Mouse (Mus musculus): Measurements from ENCODE around the gene Galm.

Gene Galm

DNA sequence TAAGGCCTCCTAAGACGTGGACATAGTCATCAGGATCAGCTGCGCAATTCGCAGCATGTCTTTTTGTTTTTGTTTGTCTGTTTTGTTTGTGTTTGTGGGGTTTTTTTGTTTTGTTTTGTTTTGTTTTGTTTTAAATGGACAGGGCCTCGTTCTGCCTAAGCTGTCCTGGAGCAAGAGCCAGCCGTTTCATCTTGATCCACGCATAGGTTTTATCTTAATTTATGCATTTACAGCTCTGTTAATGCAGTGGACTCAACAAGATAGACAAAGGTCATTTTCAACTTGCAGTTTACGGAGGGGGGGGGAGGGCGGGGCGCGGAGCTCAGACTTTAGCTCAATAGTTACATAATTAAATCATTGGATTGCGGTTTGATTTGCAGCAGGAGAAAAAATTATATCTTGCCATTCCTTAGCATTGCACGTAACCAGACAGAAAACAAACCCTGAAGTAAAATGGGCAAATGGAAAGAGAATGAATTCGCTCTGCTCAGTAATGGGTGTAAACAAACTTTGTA is 1.3 kb downstream of the Galm start:
- DNase-seq (ENCODE audit: low spot score in 2 of 2) = no peak

DNA sequence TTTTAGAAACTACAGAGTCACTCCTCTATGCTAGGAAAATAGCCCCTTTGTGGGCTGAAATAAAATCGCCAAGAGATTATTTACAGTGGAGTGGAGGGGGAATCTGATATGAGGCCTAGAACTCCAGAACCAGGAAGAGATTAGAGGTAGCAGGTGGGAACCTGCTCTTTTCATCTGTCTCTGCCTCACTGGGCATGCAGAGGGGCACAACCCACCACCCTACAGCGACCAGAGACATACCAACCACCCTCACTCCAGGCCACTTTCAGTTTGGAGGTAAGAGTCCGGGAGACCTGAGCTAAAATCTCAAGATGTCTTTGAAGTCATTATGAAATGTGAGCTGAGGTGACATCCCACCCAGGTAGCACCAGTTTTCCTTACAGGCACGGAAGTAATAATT is 2.1 kb downstream of the Galm start:
- no peak for DNase-seq (ENCODE audit: low spot score in 2 of 2)

DNA sequence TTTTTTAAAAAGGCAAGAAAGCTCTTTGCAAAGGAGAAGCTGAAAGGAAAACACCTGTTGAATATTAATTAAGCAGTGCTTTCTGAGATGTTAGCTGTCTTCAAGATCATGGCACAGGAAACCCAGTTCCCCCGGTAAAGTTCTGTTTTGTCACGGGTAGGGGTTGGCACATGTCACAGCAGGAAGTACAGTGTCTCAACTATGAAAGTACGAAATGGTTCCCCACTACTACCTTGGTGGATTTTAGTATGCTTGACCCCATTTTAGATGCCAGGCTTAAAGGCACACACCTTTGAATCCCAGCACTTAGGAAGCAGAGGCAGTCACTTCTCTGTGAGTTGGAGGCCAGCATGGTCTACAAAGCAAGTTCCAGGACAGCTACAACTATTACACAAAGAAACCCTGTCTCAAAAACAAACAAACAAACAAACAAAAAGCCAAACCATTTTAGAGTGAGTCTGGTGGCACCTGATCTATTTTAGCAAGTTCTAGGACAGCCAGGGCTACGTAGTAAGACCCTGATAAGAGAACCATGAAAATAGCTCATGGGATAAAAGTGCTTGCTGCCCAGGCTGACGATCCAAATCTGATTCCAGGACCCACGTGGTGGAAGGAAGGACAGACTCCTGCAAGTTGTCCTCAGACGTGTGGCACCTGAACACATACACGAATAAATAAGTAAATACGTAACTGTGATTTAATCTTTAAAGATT is 3.6 kb downstream of the Galm start:
- no peak for DNase-seq (ENCODE audit: low spot score in 2 of 2)

DNA sequence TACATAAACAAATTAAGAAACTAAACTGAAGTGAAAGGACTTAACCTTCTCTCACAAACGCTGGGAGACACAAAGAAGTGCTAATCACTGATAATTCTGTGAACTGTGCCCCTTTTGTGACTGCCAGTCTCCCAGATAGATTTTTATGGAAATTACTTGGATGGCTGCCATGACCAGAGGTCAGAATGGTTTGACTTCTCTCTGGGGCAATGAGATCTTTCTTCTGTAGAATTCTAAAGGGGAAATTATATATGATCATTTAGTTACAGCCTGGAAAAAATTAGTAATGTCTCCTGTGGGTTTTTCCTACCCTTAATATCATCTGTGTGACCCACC is 4.1 kb downstream of the Galm start:
- DNase-seq (ENCODE audit: low spot score in 2 of 2) = no peak

DNA sequence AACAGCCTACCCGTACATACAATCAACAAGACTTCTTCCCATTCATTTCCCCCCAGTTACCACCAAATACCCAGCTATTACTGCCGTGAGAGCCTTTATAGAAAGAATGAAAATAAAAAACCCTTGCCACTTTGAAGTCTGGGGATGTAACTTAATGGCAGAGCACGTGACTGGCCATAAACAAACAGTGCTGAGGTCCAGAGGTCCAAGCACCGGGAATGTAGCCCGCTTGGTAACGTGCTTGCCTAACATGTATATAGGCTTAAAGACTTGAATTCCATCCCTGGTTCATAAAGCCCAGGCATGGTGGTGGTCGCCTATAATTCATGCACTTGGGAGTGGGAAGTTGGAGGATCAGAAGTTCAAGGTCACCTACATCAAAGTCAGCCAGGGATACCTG is 4.6 kb downstream of the Galm start:
- no peak for DNase-seq (ENCODE audit: low spot score in 2 of 2)

DNA sequence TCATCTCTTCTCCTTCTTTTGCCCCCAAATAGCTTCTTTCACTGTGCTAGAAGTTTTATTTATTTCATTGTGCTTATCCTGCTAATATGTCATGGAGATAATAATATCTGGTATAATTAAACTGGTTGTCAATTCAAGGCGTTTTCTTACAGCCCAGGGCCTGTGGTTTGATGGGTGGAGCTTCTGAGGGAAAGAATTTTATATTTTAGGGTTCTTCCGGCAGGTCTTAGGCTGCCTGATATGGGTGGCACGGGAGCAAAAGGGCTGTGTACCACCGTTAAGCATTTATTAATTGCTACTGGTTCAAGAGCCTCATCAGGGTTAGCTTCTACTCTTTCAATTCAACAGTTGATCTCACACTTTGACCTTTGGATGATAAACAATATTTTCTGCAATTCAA is 5.2 kb downstream of the Galm start:
- DNase-seq (ENCODE audit: low spot score in 2 of 2) = no peak

DNA sequence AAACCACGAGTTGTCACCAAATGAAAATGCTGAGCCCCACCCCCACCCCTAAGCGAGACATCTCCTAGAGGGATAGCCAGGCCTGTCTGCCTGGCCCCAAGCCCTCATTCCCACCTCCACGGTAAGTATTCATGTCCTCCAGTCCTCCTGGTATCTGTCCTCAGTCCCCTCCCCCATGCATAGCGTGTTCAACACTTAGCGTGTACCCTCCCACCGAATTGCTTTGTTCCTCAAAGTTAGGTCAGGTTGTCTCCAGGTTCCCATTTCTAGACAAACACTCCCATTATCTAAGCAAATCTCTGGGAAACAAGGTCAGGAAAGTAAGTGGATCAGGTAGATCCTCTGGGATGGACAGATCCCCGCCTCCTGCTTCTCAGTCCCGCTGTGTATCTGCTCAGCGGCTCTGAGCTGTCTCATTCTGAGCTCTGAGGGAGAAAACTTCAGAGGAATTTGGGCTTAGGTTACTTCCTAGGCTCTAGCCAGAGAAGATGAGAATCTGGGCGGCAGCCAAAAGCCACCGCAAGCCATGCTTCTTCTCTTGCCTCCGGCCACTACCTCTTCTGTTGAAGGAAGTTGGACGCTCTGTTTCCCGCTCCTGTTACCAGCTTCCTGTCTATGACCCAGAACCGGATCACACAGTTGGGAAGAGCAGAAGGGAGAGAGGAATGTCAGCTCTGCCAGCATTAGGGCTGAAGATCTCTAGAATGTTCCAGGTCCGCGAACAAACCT is 11.3 kb downstream of the Galm start:
- peak; percentile 24 to 67 for DNase-seq (ENCODE audit: low spot score in 2 of 2)

DNA sequence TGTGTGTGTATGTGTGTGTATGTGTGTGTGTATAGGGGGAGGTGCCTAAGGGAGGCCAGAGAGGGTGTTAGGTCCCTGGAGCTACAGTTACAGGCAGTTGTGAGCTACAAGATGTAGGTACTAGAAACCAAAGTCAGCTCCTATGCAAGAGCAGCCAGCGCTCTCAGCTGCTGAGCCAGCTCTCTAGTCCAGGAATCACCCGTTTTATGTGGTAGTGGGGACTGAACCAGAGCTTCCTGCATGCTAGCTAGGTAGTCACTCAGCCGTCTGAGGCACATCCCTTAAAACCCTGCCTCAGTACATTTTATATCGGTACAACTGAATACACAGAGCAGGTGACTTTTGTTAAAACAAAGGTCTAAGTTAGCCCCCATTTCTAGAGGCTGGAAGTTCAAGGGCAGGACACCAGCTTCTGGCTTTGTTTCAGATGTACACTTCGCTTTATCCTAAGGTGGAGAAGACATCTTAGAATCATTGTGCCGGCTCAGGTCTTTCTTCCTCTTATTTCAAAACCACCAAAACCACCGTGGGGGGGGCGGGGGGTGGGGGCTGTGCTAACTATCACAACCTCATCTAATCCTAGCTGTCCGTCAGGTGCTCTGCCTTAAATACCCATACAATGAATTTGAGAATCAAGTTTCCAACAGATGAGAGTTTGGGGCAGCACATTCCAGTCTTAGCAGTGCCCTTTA is 12.6 kb downstream of the Galm start:
- DNase-seq (ENCODE audit: low spot score in 2 of 2) = no peak

DNA sequence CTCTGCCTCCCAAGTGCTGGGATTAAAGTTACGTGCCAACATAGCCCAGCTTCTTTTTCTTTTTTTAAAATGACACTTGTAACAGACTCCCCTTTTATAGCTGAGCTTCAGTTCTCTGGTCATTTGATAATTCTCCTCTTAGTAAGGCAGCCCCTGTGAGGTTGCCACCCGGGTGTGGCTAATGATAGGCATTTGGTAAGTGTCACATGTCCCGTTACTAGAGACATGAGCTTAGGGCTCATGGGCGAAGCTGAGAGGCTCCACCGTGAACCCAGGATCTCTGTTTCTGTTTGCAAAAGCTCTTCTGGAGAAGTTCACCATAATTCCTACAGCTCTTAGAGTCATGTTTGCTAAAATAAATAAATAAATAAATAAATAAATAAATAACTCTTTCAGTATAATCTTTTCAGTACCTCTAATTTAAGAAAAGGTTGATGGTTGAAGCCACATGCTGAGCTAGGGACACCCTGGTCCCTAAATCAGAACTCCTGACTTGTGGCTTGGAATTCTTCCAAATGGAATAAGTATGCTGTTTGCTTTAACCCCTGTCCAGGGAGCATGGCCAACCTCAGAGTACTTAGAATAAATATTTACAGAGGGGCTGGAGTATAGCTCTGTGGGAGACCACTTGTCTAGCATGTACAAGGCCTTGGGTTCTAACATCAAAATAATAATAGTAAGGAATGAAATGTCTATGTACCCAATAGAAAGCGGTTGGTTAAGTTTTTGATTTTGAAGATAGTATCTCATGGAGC is 16.4 kb downstream of the Galm start:
- no peak for DNase-seq (ENCODE audit: low spot score in 2 of 2)

DNA sequence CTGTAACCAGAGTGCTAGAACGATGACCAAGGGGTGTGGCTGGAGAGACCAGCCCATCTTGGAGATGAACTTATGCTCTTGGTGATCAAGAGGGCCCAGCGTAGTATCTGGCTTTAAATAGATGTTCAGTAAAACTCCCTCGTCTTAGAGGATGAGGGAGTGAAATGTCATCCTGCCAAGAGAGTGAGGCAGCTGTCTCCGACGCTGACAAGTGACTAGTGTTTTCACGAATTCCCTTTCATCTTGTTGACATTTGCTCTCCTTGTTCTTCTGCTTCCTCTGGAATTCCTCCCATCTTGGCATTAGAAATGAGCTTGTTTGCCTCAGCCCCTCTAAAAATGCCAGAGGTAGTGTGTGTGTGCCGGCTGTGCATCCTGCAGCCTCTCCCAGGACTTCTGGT is 17.9 kb downstream of the Galm start:
- DNase-seq (ENCODE audit: low spot score in 2 of 2) = no peak

DNA sequence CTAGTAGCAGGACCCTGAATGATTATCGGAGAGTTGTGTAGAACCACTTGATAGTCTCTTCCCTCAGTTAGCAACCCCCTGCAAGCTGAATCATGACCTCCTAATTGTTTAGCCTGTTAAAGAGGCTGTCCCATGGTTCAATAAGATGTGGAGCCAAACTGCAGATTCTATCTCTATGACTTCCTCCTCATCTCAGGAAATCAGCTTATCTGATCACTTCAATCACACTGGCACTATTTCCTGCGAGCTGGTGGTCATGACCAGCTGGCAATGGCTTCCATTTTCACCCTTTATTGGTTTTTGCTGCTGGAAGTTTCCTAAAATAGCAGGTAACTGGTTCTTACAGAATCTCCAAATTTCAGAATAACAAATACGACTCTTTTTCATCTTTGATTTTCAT is 18.5 kb downstream of the Galm start:
- DNase-seq (ENCODE audit: low spot score in 2 of 2) = no peak

DNA sequence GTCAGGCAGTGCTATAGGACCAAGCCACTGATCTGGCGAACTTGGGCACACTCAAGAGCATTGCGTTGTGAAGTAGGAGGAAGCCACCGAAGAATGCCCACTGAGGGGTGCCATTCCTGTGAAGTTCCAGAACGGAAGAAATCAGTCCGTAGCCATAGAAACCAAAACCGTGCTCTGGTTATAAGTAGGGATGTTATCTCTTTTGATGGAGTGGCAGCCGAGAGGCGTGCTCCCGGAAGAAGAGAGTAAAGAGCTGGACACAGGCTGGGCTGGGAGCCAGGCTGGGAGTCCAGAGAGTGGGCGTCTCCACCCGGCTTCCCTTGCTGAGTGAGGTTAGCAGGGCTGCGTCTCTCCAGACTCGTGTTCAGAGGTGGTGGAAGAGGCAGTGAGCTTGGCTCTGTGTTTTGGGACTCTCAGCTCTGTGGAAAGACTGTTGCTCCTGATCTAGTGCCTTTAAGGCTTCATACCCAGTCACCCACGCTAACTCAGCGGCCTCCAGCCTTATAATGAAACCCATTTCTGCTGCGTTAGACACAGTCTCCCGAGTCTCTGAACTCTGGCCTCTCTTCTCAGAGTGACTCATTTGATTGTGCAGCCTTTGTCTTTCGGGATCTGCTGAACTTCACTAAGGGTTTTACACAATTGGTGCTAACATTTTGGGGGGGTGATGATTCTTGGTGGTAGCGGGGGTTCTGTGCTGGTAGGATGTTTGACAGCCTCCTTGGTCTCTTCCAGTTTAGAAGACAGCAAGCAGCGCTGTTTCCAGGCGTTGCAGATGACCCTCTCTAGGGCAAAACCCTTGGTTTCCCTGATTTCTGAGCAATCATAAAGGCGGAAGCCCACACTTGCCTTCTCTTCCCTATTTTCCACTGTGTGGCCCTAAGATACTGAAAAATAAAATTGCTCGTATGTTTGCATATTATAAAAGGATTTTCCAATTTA is 21.1 kb downstream of the Galm start:
- DNase-seq (ENCODE audit: low spot score in 2 of 2) = peak in 1 of 2 experiments; percentile 21

DNA sequence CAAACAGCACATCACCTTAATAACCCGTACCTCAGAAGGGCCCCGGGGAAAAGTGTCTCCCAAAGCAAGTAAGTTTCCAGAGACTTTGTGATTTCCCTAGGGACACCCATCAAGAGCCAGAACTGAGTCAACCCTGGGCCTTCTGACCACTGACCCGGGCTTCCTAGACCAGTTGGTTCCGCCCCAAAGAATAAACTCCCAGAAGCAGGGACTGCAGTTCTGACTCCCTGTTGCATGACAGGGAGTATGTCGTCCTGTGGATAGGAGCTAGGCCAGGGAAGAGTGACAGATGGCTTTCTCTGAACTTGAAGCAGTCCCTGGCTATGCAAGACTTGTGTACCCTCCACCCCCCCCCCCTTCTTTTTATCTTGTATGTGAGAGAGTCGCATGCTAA is 21.7 kb downstream of the Galm start:
- no peak for DNase-seq (ENCODE audit: low spot score in 2 of 2)

DNA sequence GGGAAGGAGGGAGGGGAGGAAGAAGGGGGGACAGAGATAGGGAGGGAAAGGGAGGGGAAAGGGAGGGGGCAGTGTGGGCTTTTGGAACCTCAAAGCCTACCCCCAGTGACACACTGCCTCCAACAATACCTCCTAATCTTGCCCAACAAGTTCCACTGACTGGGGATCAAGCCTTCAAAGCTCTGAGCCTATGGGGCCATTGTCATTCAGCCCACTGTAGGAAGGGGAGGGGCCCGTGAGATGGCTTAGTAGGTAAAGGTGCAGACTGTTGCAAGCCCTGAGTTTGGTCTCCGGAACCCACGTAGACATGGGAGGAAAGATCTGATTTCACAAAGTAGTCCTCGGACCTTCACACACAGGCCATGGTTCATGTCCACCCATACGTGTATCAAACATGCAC is 24.1 kb downstream of the Galm start:
- DNase-seq (ENCODE audit: low spot score in 2 of 2) = no peak

DNA sequence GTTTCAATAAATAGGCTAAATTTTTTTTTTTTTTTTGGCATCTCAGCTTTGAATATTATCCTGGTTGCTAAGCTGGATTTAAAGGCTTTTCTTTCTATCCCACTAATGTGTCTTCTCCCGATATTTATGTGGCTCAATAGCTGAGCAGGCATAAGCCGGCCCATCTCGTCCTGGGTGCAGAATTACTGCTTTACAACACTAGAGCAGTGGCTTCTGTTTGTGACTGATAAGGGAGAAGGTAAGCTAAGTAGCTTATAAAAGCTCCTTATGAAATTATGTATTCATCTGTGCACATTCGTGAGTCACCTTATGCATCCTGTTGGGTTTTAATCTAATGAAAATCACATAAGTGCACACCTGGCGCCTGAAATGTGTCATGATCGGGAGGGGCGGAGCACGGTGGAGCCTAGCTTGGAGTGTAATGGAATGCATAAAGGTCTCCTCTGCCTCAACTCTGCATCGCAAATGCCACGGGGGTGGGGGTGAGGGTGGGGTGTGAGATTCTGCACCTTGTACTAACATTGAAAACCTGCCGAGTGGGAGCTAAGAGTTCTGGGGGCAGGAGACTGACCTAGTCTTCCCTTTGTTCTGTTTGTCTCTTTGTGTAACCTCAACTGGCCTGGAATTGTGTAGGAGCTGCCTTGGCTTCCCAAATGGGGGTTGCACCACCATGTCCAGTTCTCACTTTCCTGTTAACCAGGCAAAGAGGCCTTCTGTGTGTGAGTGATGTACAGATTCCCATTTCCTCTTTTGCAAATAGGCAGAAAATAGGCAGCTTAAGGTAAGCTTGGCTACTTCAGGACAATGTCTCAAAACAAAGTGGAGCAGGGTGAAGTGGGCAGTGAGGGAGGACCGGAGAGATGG is 25.7 kb downstream of the Galm start:
- DNase-seq (ENCODE audit: low spot score in 2 of 2) = no peak

DNA sequence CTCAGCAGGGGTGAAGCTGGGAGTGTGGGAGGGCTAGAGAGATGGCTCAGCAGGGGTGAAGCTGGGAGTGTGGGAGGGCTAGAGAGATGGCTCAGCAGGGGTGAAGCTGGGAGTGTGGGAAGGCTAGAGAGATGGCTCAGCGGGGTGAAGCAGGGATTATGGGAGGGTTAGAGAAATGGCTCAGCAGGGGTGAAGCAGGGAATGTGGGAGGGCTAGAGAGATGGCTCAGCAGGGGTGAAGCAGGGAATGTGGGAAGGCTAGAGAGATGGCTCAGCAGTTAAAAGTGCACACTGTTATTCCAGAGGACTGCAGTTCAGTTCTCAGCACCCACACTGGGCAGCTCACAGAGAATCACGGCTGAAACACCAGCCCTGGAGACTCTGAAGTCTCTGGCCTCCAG is 26.4 kb downstream of the Galm start:
- DNase-seq (ENCODE audit: low spot score in 2 of 2) = no peak

DNA sequence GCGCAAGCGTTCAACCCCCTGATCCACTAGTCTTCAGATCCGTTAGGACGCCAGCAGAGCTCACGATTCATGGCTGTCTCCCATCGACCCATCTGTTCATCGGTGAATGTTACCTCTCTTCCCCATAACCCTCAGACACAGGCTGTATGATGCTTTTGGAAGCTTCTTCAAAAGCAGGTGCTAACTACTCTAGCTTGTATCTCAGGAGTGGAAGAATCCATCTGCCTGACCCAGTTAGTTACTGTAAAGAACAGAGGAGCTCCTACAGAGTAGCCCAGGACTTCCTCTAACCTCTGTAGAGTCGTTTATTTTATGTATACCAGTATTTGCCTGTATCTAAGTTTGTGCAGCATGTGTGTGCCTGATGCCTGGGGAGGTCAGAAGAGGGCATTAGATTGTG is 29.6 kb downstream of the Galm start:
- no peak for DNase-seq (ENCODE audit: low spot score in 2 of 2)

DNA sequence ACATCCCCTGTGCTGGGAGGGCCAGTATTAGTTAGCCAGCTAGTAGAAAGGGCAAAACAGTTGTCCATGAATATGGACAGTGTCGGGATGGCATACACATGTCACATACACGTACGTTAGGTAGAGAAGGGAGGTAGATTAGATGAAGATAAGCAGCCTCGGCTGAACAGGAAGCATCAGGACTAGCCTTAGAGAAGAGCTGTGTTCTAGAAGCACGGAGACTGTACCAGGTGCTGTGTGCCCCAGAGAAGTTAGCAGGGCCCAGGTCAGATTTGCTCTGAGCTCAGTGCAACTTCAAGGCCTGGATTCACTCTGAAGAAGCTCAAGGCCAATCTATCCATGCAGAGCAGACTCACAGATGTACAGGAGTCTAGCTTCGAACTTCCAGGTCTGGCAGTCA is 30.2 kb downstream of the Galm start:
- DNase-seq (ENCODE audit: low spot score in 2 of 2) = no peak

DNA sequence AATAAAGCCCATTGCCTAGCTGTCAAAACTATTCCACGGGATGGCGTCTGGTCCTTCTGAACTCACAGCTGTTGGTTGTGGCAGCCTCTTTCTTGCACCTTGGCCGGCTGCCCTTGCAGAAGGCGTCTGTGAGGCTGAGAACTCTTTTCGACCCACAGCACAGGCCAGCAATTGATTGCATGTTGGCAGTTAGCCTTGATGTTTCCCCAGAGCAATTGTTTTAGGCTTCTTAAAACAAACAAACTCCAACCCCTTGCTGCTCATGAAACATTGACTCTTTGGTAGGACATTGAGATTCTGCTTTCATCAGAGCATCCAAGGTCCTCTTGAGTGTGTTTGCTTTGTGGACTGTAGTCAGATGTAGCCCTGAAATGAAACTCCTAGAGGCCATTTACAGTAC is 33.2 kb downstream of the Galm start:
- DNase-seq (ENCODE audit: low spot score in 2 of 2) = no peak

DNA sequence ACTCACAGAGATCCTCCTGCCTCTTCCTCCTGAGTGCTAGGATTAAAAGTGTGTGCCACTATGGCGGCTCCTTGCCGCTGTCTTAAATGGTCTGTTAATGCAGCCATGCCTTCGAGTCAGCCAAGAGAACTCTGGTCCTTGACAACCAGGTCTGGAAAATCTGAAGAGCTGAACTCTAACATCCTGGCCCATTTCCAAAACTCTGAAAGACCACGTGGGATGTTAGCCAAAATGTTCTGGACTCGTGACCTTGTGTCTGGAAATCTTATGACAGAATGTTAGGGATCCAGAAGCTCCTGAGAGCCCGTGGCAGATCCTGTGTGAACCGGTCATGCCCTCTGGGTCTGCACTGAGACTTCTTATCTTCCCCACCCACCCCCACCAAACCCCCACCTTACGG is 36.7 kb downstream of the Galm start:
- no peak for DNase-seq (ENCODE audit: low spot score in 2 of 2)

Data from spleen, postnatal 4 days (tissue).